Mouse (Mus musculus): ENCODE data around the gene Zbtb5. TPM values are rescaled to one million over a fixed set of nuclear protein-coding genes. Genes with fewer than 3 reads are reported as not detected.

Gene Zbtb5
- polyA plus RNA-seq, 1 experiment from 2014 or later: 36.8 TPM

DNA sequence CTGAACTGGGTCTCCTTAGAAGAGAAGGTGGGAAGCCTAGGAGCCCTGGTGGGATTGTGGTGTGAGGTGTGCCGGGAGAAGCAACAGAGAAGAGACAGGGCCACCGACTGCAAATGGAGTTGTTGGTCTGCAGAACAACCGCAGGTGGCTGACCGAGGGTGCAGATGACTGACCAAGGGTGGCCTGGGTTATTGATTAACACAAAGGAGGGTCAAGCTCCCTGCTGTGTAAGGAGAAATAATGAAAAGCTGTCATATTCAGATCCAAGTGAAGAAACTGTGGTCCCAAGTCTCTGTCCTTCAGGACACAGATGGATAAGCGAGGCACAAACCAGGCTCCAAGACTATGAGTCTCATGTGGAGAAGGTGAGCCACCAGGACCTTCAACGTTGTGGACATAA, 68.7 kb downstream of the Zbtb5 start:
- Histone ChIP-seq H3K36me3 (ENCODE audit: control insufficient read depth, insufficient read depth, low read length) (no peaks in the 10 kb centered on the region), H3K9me3 (ENCODE audit: control insufficient read depth, low read length) (no peaks in the 10 kb centered on the region), H3K27ac (ENCODE audit: low read depth, low read length) (no peak overlapping the region), H3K4me2 (ENCODE audit: low read length) (no peak overlapping the region), H3K4me3 (ENCODE audit: low read length) (no peak overlapping the region), H3K9ac (ENCODE audit: low read depth, low read length) (no peak overlapping the region), H3K4me1 (ENCODE audit: control insufficient read depth, insufficient read depth, low read depth, low read length) (no peaks in the 10 kb centered on the region), H3K27me3 (replicated peaks; ENCODE audit: control insufficient read depth, insufficient read depth, low read length) (no peaks in the 10 kb centered on the region)
- no peak for ATAC-seq
- WGBS: 82% methylated on average over 6 of the region's 6 CpGs

DNA sequence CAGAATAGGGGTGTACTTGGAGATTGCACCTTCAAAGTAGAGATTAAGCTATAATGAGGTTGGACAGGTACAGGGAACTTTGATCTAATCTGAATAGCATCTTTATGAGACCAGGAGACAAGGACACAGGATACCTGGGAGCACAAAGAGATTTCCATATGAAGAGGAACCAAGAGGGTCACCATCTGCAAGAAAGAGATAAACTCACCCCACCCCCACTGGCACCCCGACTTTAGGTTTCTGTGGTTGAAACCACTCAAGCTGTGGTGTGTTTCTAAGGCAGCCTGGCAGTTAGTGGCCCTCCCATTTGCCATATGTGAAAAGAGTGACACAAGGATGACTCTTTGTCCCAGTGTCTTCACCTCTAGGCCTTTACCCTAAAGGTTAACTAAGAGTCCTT, 70.0 kb downstream of the Zbtb5 start:
- H3K4me3 ChIP-seq (ENCODE audit: low read length): no peak overlapping the region
- no peak overlapping the region for H3K4me2 ChIP-seq (ENCODE audit: low read length)
- no peak for ATAC-seq
- H3K27me3 ChIP-seq (replicated peaks; ENCODE audit: control insufficient read depth, insufficient read depth, low read length): no peaks in the 10 kb centered on the region
- H3K27ac ChIP-seq (ENCODE audit: low read depth, low read length): no peak overlapping the region
- 78% methylated on average over 1 of the region's 1 CpGs for WGBS
- H3K9ac ChIP-seq (ENCODE audit: low read depth, low read length): no peak overlapping the region
- H3K36me3 ChIP-seq (ENCODE audit: control insufficient read depth, insufficient read depth, low read length): no peaks in the 10 kb centered on the region
- H3K4me1 ChIP-seq (ENCODE audit: control insufficient read depth, insufficient read depth, low read depth, low read length): no peaks in the 10 kb centered on the region
- H3K9me3 ChIP-seq (ENCODE audit: control insufficient read depth, low read length): no peaks in the 10 kb centered on the region

Other genes with a start within 250 kb of the Zbtb5 start
- 33.5 and 33.7 TPM in 2 replicates for gene Grhpr, start 31.0 kb downstream of the Zbtb5 start, polyA plus RNA-seq (2015; fragmentation: Nextera tagmentation; extraction: Ambion mirVana)
- gene Polr1e, start 6.2 kb upstream of the Zbtb5 start, polyA plus RNA-seq (2015; fragmentation: Nextera tagmentation; extraction: Ambion mirVana): 26.8 and 31.5 TPM in 2 replicates
- 18.7 and 22.1 TPM in 2 replicates for gene Fbxo10, start 72.2 kb upstream of the Zbtb5 start, polyA plus RNA-seq (2015; fragmentation: Nextera tagmentation; extraction: Ambion mirVana)
- gene Tomm5, start 95.7 kb upstream of the Zbtb5 start, polyA plus RNA-seq (2015; fragmentation: Nextera tagmentation; extraction: Ambion mirVana): 154 and 185 TPM in 2 replicates
- 2.2 and 3.2 TPM in 2 replicates for gene Frmpd1, start 172.5 kb upstream of the Zbtb5 start, polyA plus RNA-seq (2015; fragmentation: Nextera tagmentation; extraction: Ambion mirVana)

Data from hindbrain, embryonic 16.5 days (tissue).